In genomic region chr5:25639187-25639586, GRCm38 (mm10) we compare ENCODE assay signal across 8 mouse cellular contexts.
DNase-seq lines count a peak whose midpoint lies in the region; ATAC-seq and TF ChIP-seq lines count a peak whose summit lies in the region.

No protein-coding gene starts in this region.

- no peak for TF ChIP-seq CTCF in stomach, postnatal 0 days (IDR thresholded peaks at IDR 0.05; ENCODE audit: low read depth)

- H3K4me1 ChIP-seq in forebrain, embryonic 13.5 days, result no peaks in the 10 kb centered on the region
- H3K4me1 ChIP-seq in forebrain, embryonic 11.5 days (replicated peaks; ENCODE audit: control insufficient read depth, insufficient read depth, low read length), result no peaks in the 10 kb centered on the region
- no peaks in the 10 kb centered on the region for H3K4me1 ChIP-seq in stomach, postnatal 0 days (replicated peaks; ENCODE audit: control insufficient read depth, insufficient read depth)

- no peak for DNase-seq in forebrain, embryonic 11.5 days (ENCODE audit: low spot score)
- DNase-seq in adrenal gland, adult 8-10 months, result peak; percentile 12
- DNase-seq in gastrocnemius, postnatal 25 days, result peak; percentile 53
- peak; percentile 77 for DNase-seq in left cerebral cortex, postnatal 4 days
- DNase-seq in stomach, postnatal 0 days (ENCODE audit: low spot score), result no peak
- no peak for DNase-seq in kidney, postnatal 14 days

- no peak overlapping the region for H3K4me3 ChIP-seq in forebrain, embryonic 13.5 days
- H3K4me3 ChIP-seq in forebrain, embryonic 11.5 days (ENCODE audit: low read depth, low read length), result no peak overlapping the region
- no peak overlapping the region for H3K4me3 ChIP-seq in stomach, postnatal 0 days (ENCODE audit: low read depth, low read length)

- no peak overlapping the region for H3K4me2 ChIP-seq in forebrain, embryonic 13.5 days
- no peak overlapping the region for H3K4me2 ChIP-seq in forebrain, embryonic 11.5 days (ENCODE audit: low read depth, low read length, severe bottlenecking)
- H3K4me2 ChIP-seq in stomach, postnatal 0 days (replicated peaks; ENCODE audit: low read depth), result no peak overlapping the region

- H3K27me3 ChIP-seq in forebrain, embryonic 13.5 days, result no peaks in the 10 kb centered on the region
- H3K27me3 ChIP-seq in forebrain, embryonic 11.5 days (ENCODE audit: control insufficient read depth, insufficient read depth, low read length), result no peaks in the 10 kb centered on the region
- no peaks in the 10 kb centered on the region for H3K27me3 ChIP-seq in stomach, postnatal 0 days (ENCODE audit: control insufficient read depth, insufficient read depth, low read length)

- H3K9ac ChIP-seq in forebrain, embryonic 13.5 days, result no peak overlapping the region
- no peak overlapping the region for H3K9ac ChIP-seq in forebrain, embryonic 11.5 days (ENCODE audit: low read length)
- H3K9ac ChIP-seq in stomach, postnatal 0 days (ENCODE audit: low read length), result no peak overlapping the region

- WGBS in forebrain, embryonic 13.5 days, result 89% methylated on average over 5 of the region's 5 CpGs
- 90% methylated on average over 5 of the region's 5 CpGs for WGBS in forebrain, embryonic 11.5 days
- WGBS in stomach, postnatal 0 days, result 88% methylated on average over 5 of the region's 5 CpGs

- TF ChIP-seq EP300 in stomach, postnatal 0 days (optimal IDR thresholded peaks at IDR 0.05), result no peak

- ATAC-seq in forebrain, embryonic 13.5 days, result peak; percentile 24; the same call in 1 of the 2 replicates
- ATAC-seq in forebrain, embryonic 11.5 days (replicated peaks; ENCODE audit: low FRiP score), result no peak
- no peak for ATAC-seq in stomach, postnatal 0 days (ENCODE audit: low FRiP score, low TSS enrichment)
- ATAC-seq in monocyte, adult 5-6 weeks (replicated peaks; ENCODE audit: insufficient number of reproducible peaks, low FRiP score, low TSS enrichment, poor library complexity, severe bottlenecking), result no peak

- no peaks in the 10 kb centered on the region for H3K36me3 ChIP-seq in forebrain, embryonic 13.5 days (ENCODE audit: poor library complexity, severe bottlenecking)
- H3K36me3 ChIP-seq in forebrain, embryonic 11.5 days (ENCODE audit: control insufficient read depth, insufficient read depth, low read length), result no peaks in the 10 kb centered on the region
- no peaks in the 10 kb centered on the region for H3K36me3 ChIP-seq in stomach, postnatal 0 days (ENCODE audit: control insufficient read depth, insufficient read depth, low read length)

- no peak overlapping the region for H3K27ac ChIP-seq in forebrain, embryonic 13.5 days
- no peak overlapping the region for H3K27ac ChIP-seq in forebrain, embryonic 11.5 days (ENCODE audit: low read depth, low read length)
- H3K27ac ChIP-seq in stomach, postnatal 0 days (replicated peaks), result no peak overlapping the region

- intact Hi-C loops in left cerebral cortex, postnatal 4 days (cut with DNase I), result no loop called here

- H3K9me3 ChIP-seq in forebrain, embryonic 13.5 days (replicated peaks), result no peaks in the 10 kb centered on the region
- no peaks in the 10 kb centered on the region for H3K9me3 ChIP-seq in forebrain, embryonic 11.5 days (ENCODE audit: control insufficient read depth, low read length)
- H3K9me3 ChIP-seq in stomach, postnatal 0 days (ENCODE audit: control insufficient read depth, low read length), result no peaks in the 10 kb centered on the region

Comparison
In these comparisons a context has a peak if more than half of its experiments do, and no peak if none do; other contexts are left out.
1. DNase-seq: peak in adrenal gland, adult 8-10 months (single experiment), gastrocnemius, postnatal 25 days (single experiment) and left cerebral cortex, postnatal 4 days (single experiment); none in forebrain, embryonic 11.5 days (single experiment), stomach, postnatal 0 days (single experiment) and kidney, postnatal 14 days (single experiment).